Mouse (Mus musculus): ENCODE results near the gene Khdrbs2.

DNA sequence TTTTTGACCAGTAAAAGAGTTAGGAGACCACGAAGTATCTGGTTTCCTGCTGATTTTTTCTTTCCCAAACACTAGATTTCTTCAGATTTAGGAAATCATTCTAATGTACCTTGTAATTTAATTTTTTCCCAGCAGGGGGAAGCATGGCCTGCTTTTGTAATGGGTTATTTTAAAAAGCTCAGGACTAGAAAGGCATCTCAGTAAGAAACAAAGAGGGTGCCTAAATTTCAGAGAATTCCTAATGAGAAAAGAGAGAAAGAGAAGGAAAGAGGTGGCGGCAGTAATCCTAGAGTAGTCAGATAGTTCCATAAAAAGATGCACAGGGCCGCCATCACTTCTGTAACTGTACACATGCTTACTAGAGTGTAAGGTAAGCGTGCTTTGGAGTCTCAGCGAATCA is 2.1 kb downstream of the Khdrbs2 start:
- TF ChIP-seq CTCF (IDR thresholded peaks at IDR 0.05; ENCODE audit: low read depth, low read length) (no peak), POLR2A (IDR thresholded peaks at IDR 0.05; ENCODE audit: extremely low read depth, insufficient read depth, low read length) (no peak)
